Mouse (Mus musculus) limb, embryonic 12.5 days (tissue): ENCODE measurements around the gene Cdhr2. TPM values are rescaled to one million over a fixed set of nuclear protein-coding genes. Genes with fewer than 3 reads are reported as not detected.

ENCODE experiments used
- ATAC-seq: fragments of 200-750 bp; cut with Nextera tagmentation; 2 replicates; pipeline ENCODE4 v1.8.0; 2017; ENCODE audit warnings: low read depth, moderate TSS enrichment; ENCODE audit not compliant: insufficient number of reproducible peaks, insufficient read depth, low FRiP score, low TSS enrichment
- H3K27ac ChIP-seq: fragments of 300-500 bp; sonication (generic); 2 replicates; pipeline ENCODE4 v1.5.1; 2016; ENCODE audit warnings: mild to moderate bottlenecking, moderate library complexity
- H3K27me3 ChIP-seq: fragments of 300-500 bp; sonication (generic); 2 replicates; pipeline ENCODE4 v1.6.1; 2016; ENCODE audit warnings: mild to moderate bottlenecking, moderate library complexity
- H3K36me3 ChIP-seq: fragments of 300-500 bp; sonication (generic); 2 replicates; pipeline ENCODE4 v1.6.1; 2016; ENCODE audit warnings: mild to moderate bottlenecking, moderate library complexity
- H3K4me1 ChIP-seq: fragments of 300-500 bp; sonication (generic); replicated peaks from 2 replicates; pipeline ENCODE4 v1.6.1; 2016
- H3K4me2 ChIP-seq: fragments of 300-500 bp; sonication (generic); 2 replicates; pipeline ENCODE4 v1.6.1; 2016; ENCODE audit warnings: mild to moderate bottlenecking, moderate library complexity
- H3K4me3 ChIP-seq: fragments of 300-500 bp; sonication (generic); replicated peaks from 2 replicates; pipeline ENCODE4 v1.5.1; 2016; ENCODE audit warnings: mild to moderate bottlenecking
- H3K9ac ChIP-seq: fragments of 300-500 bp; sonication (generic); replicated peaks from 2 replicates; pipeline ENCODE4 v1.6.1; 2016; ENCODE audit warnings: mild to moderate bottlenecking, moderate library complexity
- H3K9me3 ChIP-seq: fragments of 300-500 bp; sonication (generic); 2 replicates; pipeline ENCODE4 v1.6.1; 2016; ENCODE audit warnings: mild to moderate bottlenecking, moderate library complexity
- WGBS: fragments of 180-500 bp; shearing (Covaris S2); methylation state at CpG from one replicate; pipeline ENCODE4 v1.1.7; 2016; 5-methylcytosine and 5-hydroxymethylcytosine counted together
- polyA plus RNA-seq: library from polyadenylated mRNA; unstranded; fragments of >200 nt; fragmentation: Nextera tagmentation; extraction: Ambion mirVana; gene quantifications from 2 replicates; pipeline ENCODE4 v1.2.1, GENCODE M21; 2016

The Cdhr2 gene
- polyA plus RNA-seq, 1 experiment from 2014 or later = 0.05 TPM

GRCm38 (mm10) chr13:54760906-54761305, 59.6 kb downstream of the Cdhr2 start:
- Histone ChIP-seq H3K9ac (no peak overlapping the region), H3K4me2 (no peak overlapping the region), H3K9me3 (no peaks in the 10 kb centered on the region), H3K27me3 (peaks cover 92% of the 10 kb centered on the region), H3K36me3 (no peaks in the 10 kb centered on the region), H3K4me3 (no peak overlapping the region), H3K4me1 (peaks cover 39% of the 10 kb centered on the region), H3K27ac (no peak overlapping the region)
- ATAC-seq = no peak
- 81% methylated on average over 7 of the region's 7 CpGs for WGBS

GRCm38 (mm10) chr13:54765281-54766191, 64.3 kb downstream of the Cdhr2 start:
- Histone ChIP-seq H3K4me1 (peaks cover 16% of the 10 kb centered on the region), H3K4me2 (peak overlapping the region; percentile 61), H3K9me3 (no peaks in the 10 kb centered on the region), H3K27me3 (peaks cover 80% of the 10 kb centered on the region), H3K27ac (no peak overlapping the region), H3K36me3 (no peaks in the 10 kb centered on the region), H3K9ac (no peak overlapping the region), H3K4me3 (peak overlapping the region; percentile 39)
- 5% methylated on average over 44 of the region's 44 CpGs for WGBS
- ATAC-seq = no peak

- Histone ChIP-seq H3K4me3 (peak within 1 kb of the TSS; percentile 39), H3K36me3 (no peaks in the 10 kb centered on the region), H3K9ac (no peak within 1 kb of the TSS), H3K27ac (no peak within 1 kb of the TSS), H3K9me3 (no peaks in the 10 kb centered on the region), H3K27me3 (peaks cover 73% of the 10 kb centered on the region), H3K4me2 (peak within 1 kb of the TSS; percentile 61), H3K4me1 (peaks cover 13% of the 10 kb centered on the region)
- 2% methylated on average over 35 of the region's 35 CpGs for WGBS
- ATAC-seq = no peak; the same call in 1 of the 2 replicates
Measured at GRCm38 (mm10) chr13:54766192-54766768, 65.0 kb downstream of the Cdhr2 start, which contains the start of gene Sncb. TSS of gene Sncb (minus strand) at chr13:54766595.

- Histone ChIP-seq H3K4me1 (peaks cover 13% of the 10 kb centered on the region), H3K27me3 (peaks cover 66% of the 10 kb centered on the region), H3K27ac (no peak overlapping the region), H3K36me3 (no peaks in the 10 kb centered on the region), H3K9ac (no peak overlapping the region), H3K4me3 (no peak overlapping the region), H3K9me3 (no peaks in the 10 kb centered on the region), H3K4me2 (no peak overlapping the region)
- WGBS = 78% methylated on average over 4 of the region's 4 CpGs
- no peak for ATAC-seq
Measured at GRCm38 (mm10) chr13:54767012-54767411, 65.8 kb downstream of the Cdhr2 start.

- no peak overlapping the region for H3K27ac ChIP-seq
- H3K4me3 ChIP-seq = no peak overlapping the region
- no peak overlapping the region for H3K4me2 ChIP-seq
- no peak for ATAC-seq
- H3K9ac ChIP-seq = no peak overlapping the region
- peaks cover 10% of the 10 kb centered on the region for H3K27me3 ChIP-seq
- no peaks in the 10 kb centered on the region for H3K9me3 ChIP-seq
- 79% methylated on average over 3 of the region's 3 CpGs for WGBS
- H3K4me1 ChIP-seq = no peaks in the 10 kb centered on the region
- no peaks in the 10 kb centered on the region for H3K36me3 ChIP-seq
Measured at GRCm38 (mm10) chr13:54780592-54780991, 79.3 kb downstream of the Cdhr2 start.

- Histone ChIP-seq H3K27ac (no peak overlapping the region), H3K9me3 (no peaks in the 10 kb centered on the region), H3K4me3 (no peak overlapping the region), H3K36me3 (no peaks in the 10 kb centered on the region), H3K27me3 (peaks cover 10% of the 10 kb centered on the region), H3K4me1 (no peaks in the 10 kb centered on the region), H3K4me2 (no peak overlapping the region), H3K9ac (no peak overlapping the region)
- 75% methylated on average over 3 of the region's 3 CpGs for WGBS
- no peak for ATAC-seq
Measured at GRCm38 (mm10) chr13:54781086-54781485, 79.8 kb downstream of the Cdhr2 start.

GRCm38 (mm10) chr13:54783235-54783634, 82.0 kb downstream of the Cdhr2 start:
- 46% methylated on average over 2 of the region's 2 CpGs for WGBS
- Histone ChIP-seq H3K9me3 (no peaks in the 10 kb centered on the region), H3K27me3 (peaks cover 20% of the 10 kb centered on the region), H3K4me1 (no peaks in the 10 kb centered on the region), H3K9ac (no peak overlapping the region), H3K4me2 (no peak overlapping the region), H3K27ac (no peak overlapping the region), H3K4me3 (no peak overlapping the region), H3K36me3 (no peaks in the 10 kb centered on the region)
- no peak for ATAC-seq

- no peak within 1 kb of the TSS for H3K4me3 ChIP-seq
- H3K9ac ChIP-seq = no peak within 1 kb of the TSS
- ATAC-seq = no peak
- no peaks in the 10 kb centered on the region for H3K9me3 ChIP-seq
- H3K4me2 ChIP-seq = no peak within 1 kb of the TSS
- H3K27ac ChIP-seq = no peak within 1 kb of the TSS
- H3K27me3 ChIP-seq = peaks cover 24% of the 10 kb centered on the region
- no peaks in the 10 kb centered on the region for H3K36me3 ChIP-seq
- WGBS = 80% methylated on average over 4 of the region's 4 CpGs
- H3K4me1 ChIP-seq = no peaks in the 10 kb centered on the region
Measured at GRCm38 (mm10) chr13:54783698-54784097, 82.4 kb downstream of the Cdhr2 start, which contains the start of gene Eif4e1b. TSS of gene Eif4e1b (plus strand) at chr13:54783998.

Other genes starting within 250 kb of the Cdhr2 start
- gene Thoc3, start 232.6 kb upstream of the Cdhr2 start, polyA plus RNA-seq = 145 and 151 TPM in 2 replicates
- gene Simc1, start 197.7 kb upstream of the Cdhr2 start, polyA plus RNA-seq = 18.5 and 19.9 TPM in 2 replicates
- 151 and 155 TPM in 2 replicates for gene 4833439L19Rik, start 136.0 kb upstream of the Cdhr2 start, polyA plus RNA-seq
- gene Arl10, start 126.4 kb upstream of the Cdhr2 start, polyA plus RNA-seq = 38.8 and 39.6 TPM in 2 replicates
- gene Nop16, start 111.4 kb upstream of the Cdhr2 start, polyA plus RNA-seq = 87.5 and 90.1 TPM in 2 replicates
- gene Higd2a, start 111.3 kb upstream of the Cdhr2 start, polyA plus RNA-seq = 168 and 173 TPM in 2 replicates
- gene Cltb, start 90.1 kb upstream of the Cdhr2 start, polyA plus RNA-seq = 17.2 and 18.2 TPM in 2 replicates
- gene Faf2, start 79.7 kb upstream of the Cdhr2 start, polyA plus RNA-seq = 88.8 and 94.4 TPM in 2 replicates
- 70.0 and 71.8 TPM in 2 replicates for gene Rnf44, start 7.6 kb upstream of the Cdhr2 start, polyA plus RNA-seq
- gene Gprin1, start 48.4 kb downstream of the Cdhr2 start, polyA plus RNA-seq = 0.45 and 0.51 TPM in 2 replicates
- gene Sncb, start 65.1 kb downstream of the Cdhr2 start, polyA plus RNA-seq = not detected in 2 replicates
- gene Eif4e1b, start 82.5 kb downstream of the Cdhr2 start, polyA plus RNA-seq = not detected in 2 replicates
- 3.8 and 4.1 TPM in 2 replicates for gene Tspan17, start 87.9 kb downstream of the Cdhr2 start, polyA plus RNA-seq
- gene Unc5a, start 247.9 kb downstream of the Cdhr2 start, polyA plus RNA-seq = 0.30 and 0.78 TPM in 2 replicates